Mouse (Mus musculus) hindbrain, embryonic 10.5 days (tissue): ENCODE data around the gene Scand1. TPM values are rescaled to one million over a fixed set of nuclear protein-coding genes. Genes with fewer than 3 reads are reported as not detected.
A peak's percentile ranks its signal among the peaks of the same experiment; 100 is the strongest.

Experiments used
- DNase-seq: peaks from one replicate; pipeline ENCODE4 v3.0.0-alpha.2; 2017; ENCODE audit warnings: low spot score
- H3K27ac ChIP-seq: fragments of 300-500 bp; sonication (generic); 2 replicates; pipeline ENCODE4 v1.5.1; 2016; ENCODE audit warnings: mild to moderate bottlenecking, moderate library complexity
- H3K27me3 ChIP-seq: fragments of 300-500 bp; sonication (generic); 2 replicates; pipeline ENCODE4 v1.6.1; 2016; ENCODE audit warnings: mild to moderate bottlenecking; ENCODE audit not compliant: poor library complexity, insufficient read depth, severe bottlenecking
- H3K36me3 ChIP-seq: fragments of 300-500 bp; sonication (generic); 2 replicates; pipeline ENCODE4 v1.6.1; 2016; ENCODE audit warnings: mild to moderate bottlenecking, moderate library complexity
- H3K4me1 ChIP-seq: fragments of 300-500 bp; sonication (generic); replicated peaks from 2 replicates; pipeline ENCODE4 v1.6.1; 2016; ENCODE audit warnings: mild to moderate bottlenecking
- H3K4me3 ChIP-seq: fragments of 300-500 bp; sonication (generic); 2 replicates; pipeline ENCODE4 v1.5.1; 2016; ENCODE audit warnings: mild to moderate bottlenecking, moderate library complexity
- H3K9me3 ChIP-seq: fragments of 300-500 bp; sonication (generic); 2 replicates; pipeline ENCODE4 v1.6.1; 2016; ENCODE audit warnings: mild to moderate bottlenecking, moderate library complexity
- WGBS: fragments of 180-500 bp; shearing (Covaris S2); methylation state at CpG from one replicate; pipeline ENCODE4 v1.1.7; 2016; 5-methylcytosine and 5-hydroxymethylcytosine counted together
- polyA plus RNA-seq: library from polyadenylated mRNA; unstranded; fragments of >200 nt; fragmentation: Nextera tagmentation; extraction: Ambion mirVana; gene quantifications from 2 replicates; pipeline ENCODE4 v1.2.1, GENCODE M21; 2016

Gene Scand1
- polyA plus RNA-seq, 1 experiment from 2014 or later: 96.5 TPM

DNA sequence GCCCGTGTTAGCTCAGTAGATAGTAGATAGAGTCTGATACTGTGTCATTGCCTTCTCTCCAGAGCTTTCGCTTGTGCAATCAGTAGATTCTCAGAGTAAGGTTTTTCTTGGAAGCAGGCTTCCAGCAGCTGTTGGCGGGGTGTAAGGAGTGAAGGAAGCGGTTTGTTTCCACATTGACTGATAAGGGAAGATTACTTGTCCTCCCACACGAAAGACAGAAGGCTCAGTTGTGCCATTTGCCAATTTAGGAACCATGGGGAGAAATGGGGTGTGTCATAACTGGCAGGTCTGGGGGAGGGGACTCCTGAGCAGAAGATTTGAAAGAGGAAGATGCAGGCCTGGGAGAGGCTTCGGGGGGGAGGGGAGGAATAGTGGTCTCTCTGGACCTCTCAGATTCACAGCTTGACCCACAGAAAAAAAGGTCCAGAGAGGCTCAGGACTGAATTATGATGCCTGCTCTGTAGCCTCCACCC is 11.6 kb upstream of the Scand1 start:
- Histone ChIP-seq H3K4me1 (peaks cover 8% of the 10 kb centered on the region), H3K27ac (no peak overlapping the region), H3K36me3 (peaks cover 6% of the 10 kb centered on the region), H3K27me3 (no peaks in the 10 kb centered on the region), H3K4me3 (no peak overlapping the region), H3K9me3 (no peaks in the 10 kb centered on the region)
- no peak for DNase-seq
- WGBS: 69% methylated on average over 6 of the region's 6 CpGs

DNA sequence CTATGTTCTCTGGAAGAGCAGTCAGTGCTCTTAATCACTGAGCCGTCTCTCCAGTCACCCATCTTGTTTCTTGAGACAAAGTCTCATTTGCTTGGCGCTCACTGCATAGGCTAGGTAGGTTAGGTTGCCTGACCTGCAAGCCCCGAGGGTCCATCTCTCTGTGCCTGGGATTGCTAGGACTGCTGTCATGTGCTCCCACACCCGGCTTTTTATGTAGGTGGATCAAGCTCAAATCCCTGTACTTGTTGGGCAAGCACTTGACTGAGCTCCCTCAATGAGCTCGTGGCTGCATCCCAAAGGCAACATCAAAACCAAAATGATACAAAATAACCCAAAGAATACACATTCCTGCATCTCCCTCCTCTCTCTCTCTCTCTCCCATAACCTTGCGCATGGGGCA is 9.0 kb upstream of the Scand1 start:
- no peaks in the 10 kb centered on the region for H3K9me3 ChIP-seq
- no peak for DNase-seq
- H3K4me3 ChIP-seq: no peak overlapping the region
- H3K27me3 ChIP-seq: no peaks in the 10 kb centered on the region
- H3K27ac ChIP-seq: no peak overlapping the region
- WGBS: 91% methylated on average over 6 of the region's 6 CpGs
- peaks cover 6% of the 10 kb centered on the region for H3K36me3 ChIP-seq
- peaks cover 8% of the 10 kb centered on the region for H3K4me1 ChIP-seq

DNA sequence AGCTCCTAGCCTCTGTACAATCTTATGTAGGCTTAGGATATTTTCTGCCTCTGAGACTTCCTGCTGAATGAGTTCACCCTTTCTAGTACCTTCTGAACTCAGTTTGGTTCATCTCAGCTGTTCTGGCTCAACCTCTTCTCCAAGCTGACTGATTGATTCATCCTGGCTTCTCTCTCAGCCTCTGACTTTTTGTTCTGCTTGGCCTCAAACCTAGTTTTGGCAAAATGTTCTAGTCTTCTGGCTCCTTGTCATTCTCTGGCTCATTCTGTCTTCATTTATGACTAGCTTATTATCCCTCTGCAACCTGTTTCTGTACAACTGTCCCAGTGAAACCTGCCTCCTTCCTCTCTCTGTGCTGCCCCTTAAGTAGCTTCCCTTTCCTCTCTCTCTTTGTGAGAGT is 6.0 kb upstream of the Scand1 start:
- Histone ChIP-seq H3K4me1 (peaks cover 4% of the 10 kb centered on the region; the same call in 1 of the 2 replicates), H3K27ac (no peak overlapping the region), H3K36me3 (peaks cover 34% of the 10 kb centered on the region), H3K27me3 (no peaks in the 10 kb centered on the region), H3K4me3 (no peak overlapping the region), H3K9me3 (no peaks in the 10 kb centered on the region)
- DNase-seq: no peak

DNA sequence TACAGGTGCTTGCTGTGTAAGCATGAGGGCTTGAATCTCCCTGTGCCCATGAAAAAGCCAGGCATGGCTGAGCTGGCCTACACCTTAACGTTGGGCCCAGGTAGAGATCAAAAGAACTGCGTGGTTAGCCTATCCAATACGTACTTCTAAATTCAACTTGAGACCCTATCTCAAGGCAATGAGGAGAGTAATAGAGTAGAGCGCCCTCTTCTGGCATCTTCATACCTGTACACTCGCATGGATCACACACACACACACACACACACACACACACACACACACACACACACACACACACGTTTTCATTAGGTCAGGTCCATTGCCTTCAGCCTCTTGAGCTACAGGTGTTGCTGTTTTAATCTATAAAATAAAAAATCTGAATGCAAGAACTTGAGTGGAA is 2.3 kb upstream of the Scand1 start:
- H3K9me3 ChIP-seq: no peaks in the 10 kb centered on the region
- no peaks in the 10 kb centered on the region for H3K27me3 ChIP-seq
- H3K27ac ChIP-seq: no peak overlapping the region
- peaks cover 25% of the 10 kb centered on the region for H3K4me1 ChIP-seq
- WGBS: 92% methylated on average over 6 of the region's 6 CpGs
- no peak overlapping the region for H3K4me3 ChIP-seq
- peaks cover 37% of the 10 kb centered on the region for H3K36me3 ChIP-seq
- DNase-seq: no peak

DNA sequence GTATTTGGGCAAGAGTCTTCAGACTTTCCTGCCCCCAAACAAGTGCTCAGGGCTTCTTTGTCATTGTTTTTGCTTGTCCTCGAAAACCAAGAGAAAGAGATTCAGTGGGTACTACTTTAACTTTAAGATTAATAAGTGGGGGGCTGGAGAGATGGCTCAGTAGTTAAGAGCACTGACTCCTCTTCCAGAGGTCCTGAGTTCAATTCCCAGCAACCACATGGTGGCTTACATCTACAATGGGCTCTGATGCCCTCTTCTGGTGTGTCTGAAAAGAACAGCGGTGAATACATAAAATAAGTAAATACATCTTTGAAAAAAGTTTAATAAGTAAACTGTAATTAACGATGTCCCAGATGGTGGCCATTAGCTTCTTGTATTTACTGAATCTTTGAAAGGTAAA is 649 bp upstream of the Scand1 start:
- Histone ChIP-seq H3K9me3 (no peaks in the 10 kb centered on the region), H3K4me3 (peak overlapping the region; percentile 85), H3K36me3 (peaks cover 45% of the 10 kb centered on the region), H3K27me3 (no peaks in the 10 kb centered on the region), H3K4me1 (peaks cover 25% of the 10 kb centered on the region), H3K27ac (peak overlapping the region; percentile 98)
- WGBS: 54% methylated on average over 3 of the region's 3 CpGs
- no peak for DNase-seq

DNA sequence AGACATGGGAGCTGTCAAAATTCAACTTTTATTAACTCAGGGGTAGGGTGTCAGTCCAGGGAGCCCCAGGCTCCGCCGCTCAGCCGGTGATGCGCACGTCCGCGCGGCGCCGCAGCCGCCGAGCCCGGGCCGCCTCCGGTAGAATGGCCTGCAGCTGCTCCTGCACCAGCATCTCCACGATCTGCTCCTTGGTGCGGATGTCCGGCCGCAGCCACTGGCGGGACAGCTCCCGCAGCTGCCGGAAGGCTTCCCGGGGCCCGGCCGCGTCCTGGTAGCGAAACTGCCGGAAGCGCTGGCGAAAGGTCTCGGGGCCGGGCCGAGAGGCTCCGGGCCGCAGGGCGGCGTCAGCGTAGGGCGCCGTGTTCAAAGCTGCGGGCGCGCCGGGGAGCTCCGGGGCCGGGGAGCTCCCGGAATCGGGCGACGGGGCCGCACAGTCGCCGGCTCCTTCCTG is 638 bp downstream of the Scand1 start:
- peak; percentile 77 for DNase-seq
- Histone ChIP-seq H3K4me3 (peak overlapping the region; percentile 85), H3K9me3 (no peaks in the 10 kb centered on the region), H3K27ac (peak overlapping the region; percentile 98), H3K4me1 (peaks cover 25% of the 10 kb centered on the region), H3K36me3 (peaks cover 58% of the 10 kb centered on the region), H3K27me3 (no peaks in the 10 kb centered on the region)
- WGBS: under 1% methylated on average over 53 of the region's 53 CpGs

DNA sequence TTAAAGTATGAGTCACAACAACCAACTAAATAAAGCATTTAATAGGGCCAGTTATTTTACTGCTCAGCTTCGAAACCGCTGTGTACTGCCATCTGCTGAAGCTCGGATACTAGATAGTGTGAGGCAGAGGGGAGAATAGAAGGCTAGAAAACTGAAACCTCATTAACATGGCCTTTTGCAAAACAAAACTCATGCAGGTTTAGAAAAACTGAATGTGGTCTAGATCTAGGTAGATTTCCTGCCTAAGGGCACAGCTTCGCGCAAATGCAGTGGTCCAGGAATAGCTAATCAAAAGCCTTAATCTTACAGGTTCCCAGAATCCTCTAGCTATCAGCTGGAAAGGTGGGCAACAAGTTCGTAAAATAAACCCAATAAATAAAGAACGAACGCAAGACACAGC is 1.1 kb downstream of the Scand1 start:
- WGBS: 27% methylated on average over 8 of the region's 8 CpGs
- Histone ChIP-seq H3K4me1 (peaks cover 25% of the 10 kb centered on the region), H3K27ac (peak overlapping the region; percentile 98), H3K36me3 (peaks cover 61% of the 10 kb centered on the region), H3K4me3 (peak overlapping the region; percentile 85), H3K27me3 (no peaks in the 10 kb centered on the region), H3K9me3 (no peaks in the 10 kb centered on the region)
- DNase-seq: no peak

DNA sequence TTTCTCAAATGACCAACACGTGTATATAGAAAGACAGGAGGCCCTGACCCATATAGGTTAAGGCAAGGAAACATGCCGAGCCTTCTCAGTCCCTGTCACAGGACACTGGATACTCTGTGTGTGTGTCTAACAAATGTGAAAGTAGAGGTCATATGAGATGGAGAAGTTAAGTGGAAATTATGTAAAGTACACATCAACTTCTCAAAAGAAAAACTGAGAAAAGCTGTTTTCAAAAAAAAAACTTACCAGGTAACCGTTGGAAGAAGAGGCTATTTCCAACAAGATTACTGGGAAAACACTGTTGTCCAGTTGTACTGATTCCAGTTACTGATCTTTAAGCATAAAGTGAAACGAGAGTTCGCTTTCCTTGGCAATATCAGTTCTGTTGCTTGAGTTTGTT is 1.6 kb downstream of the Scand1 start:
- no peak for DNase-seq
- Histone ChIP-seq H3K4me1 (peaks cover 25% of the 10 kb centered on the region), H3K36me3 (peaks cover 61% of the 10 kb centered on the region), H3K27me3 (no peaks in the 10 kb centered on the region), H3K27ac (no peak overlapping the region), H3K4me3 (peak overlapping the region; percentile 85), H3K9me3 (no peaks in the 10 kb centered on the region)
- 93% methylated on average over 5 of the region's 5 CpGs for WGBS

DNA sequence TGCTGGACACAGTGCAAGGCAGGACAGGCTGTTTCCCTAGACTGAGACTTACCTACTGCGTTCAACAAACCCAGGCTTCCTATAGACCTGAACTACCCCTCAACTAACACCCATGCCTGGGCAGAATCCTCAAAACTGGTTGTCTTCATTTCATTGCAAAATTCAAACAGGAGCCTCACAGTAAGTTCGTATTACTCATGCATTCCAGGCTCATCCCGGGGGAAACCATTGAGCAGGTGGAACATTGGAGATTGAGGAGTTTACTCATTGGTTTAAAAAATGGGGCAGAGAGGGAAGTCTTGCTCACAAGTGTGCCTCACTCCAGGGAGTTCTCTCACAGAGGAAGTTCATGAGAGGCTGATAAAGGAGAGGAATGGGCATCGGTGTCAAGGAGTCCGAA is 2.0 kb downstream of the Scand1 start:
- Histone ChIP-seq H3K4me3 (no peak overlapping the region), H3K9me3 (no peaks in the 10 kb centered on the region), H3K27me3 (no peaks in the 10 kb centered on the region), H3K4me1 (peaks cover 25% of the 10 kb centered on the region), H3K36me3 (peaks cover 60% of the 10 kb centered on the region), H3K27ac (no peak overlapping the region)
- DNase-seq: no peak
- 93% methylated on average over 5 of the region's 5 CpGs for WGBS

DNA sequence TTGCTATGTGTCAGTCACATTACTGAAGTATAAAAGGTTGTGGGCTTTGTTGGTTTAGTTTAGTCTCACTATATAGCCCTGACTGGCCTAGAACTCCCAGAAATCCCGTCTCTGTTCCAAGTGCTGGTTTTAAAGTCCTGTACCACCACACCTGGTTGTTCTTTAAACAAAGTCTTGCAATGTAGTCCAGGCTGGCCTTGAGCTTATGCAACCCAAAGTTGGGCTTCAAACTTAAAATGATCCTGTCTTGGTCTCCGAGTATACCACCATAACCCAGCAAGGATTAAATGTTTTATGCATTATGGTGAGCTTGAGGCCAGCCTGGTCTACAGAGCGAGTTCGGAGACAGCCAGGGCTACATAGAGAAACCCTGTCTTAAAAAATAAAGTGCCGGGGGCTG is 2.6 kb downstream of the Scand1 start:
- WGBS: 95% methylated on average over 5 of the region's 5 CpGs
- Histone ChIP-seq H3K9me3 (no peaks in the 10 kb centered on the region), H3K4me1 (peaks cover 25% of the 10 kb centered on the region), H3K4me3 (no peak overlapping the region), H3K27me3 (no peaks in the 10 kb centered on the region), H3K27ac (no peak overlapping the region), H3K36me3 (peaks cover 61% of the 10 kb centered on the region)
- DNase-seq: no peak

DNA sequence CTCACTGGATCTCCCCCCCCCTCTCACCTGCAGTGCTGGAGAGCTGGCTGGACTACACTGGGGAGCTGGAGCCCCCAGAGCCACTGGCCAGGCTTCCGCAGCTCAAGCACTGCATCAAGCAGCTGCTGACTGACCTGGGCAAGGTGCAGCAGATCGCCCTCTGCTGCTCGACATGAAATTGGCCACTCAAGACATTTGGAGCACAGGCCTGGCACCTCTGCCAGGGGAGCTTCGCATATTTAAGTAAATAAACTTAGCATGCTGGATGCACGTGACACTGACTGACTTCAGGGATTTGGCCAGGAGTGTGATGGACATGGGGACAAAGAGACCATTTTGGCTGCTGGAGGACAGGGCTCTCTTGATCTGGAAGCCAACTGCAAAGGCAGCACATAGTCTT is 5.2 kb downstream of the Scand1 start:
- no peaks in the 10 kb centered on the region for H3K9me3 ChIP-seq
- no peak overlapping the region for H3K27ac ChIP-seq
- peaks cover 74% of the 10 kb centered on the region for H3K36me3 ChIP-seq
- H3K4me3 ChIP-seq: no peak overlapping the region
- H3K27me3 ChIP-seq: no peaks in the 10 kb centered on the region
- 66% methylated on average over 5 of the region's 5 CpGs for WGBS
- DNase-seq: peak; percentile 9
- peaks cover 10% of the 10 kb centered on the region; the same call in 1 of the 2 replicates for H3K4me1 ChIP-seq

DNA sequence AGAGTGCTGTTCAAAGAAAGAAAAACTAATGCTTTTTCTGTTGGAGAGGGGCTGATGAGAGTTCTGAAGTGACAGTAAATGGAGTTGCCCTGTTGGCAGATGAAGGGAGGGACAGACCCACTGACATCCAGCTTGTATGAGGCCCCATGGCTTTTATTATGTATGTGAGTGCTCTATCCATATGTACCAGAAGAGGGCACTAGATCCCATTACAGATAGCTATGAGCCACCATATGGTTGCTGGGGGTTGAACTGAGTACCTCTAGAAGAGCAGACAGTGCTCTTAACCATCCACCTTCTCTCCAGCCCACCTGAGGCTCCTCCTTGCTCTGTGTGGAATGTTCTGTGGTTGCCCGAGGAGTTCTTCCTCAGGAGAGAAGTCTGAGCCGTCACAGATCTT is 6.7 kb downstream of the Scand1 start:
- Histone ChIP-seq H3K9me3 (no peaks in the 10 kb centered on the region), H3K27me3 (no peaks in the 10 kb centered on the region), H3K27ac (no peak overlapping the region), H3K36me3 (peaks cover 87% of the 10 kb centered on the region), H3K4me1 (no peaks in the 10 kb centered on the region), H3K4me3 (no peak overlapping the region)
- DNase-seq: no peak
- 87% methylated on average over 2 of the region's 2 CpGs for WGBS

DNA sequence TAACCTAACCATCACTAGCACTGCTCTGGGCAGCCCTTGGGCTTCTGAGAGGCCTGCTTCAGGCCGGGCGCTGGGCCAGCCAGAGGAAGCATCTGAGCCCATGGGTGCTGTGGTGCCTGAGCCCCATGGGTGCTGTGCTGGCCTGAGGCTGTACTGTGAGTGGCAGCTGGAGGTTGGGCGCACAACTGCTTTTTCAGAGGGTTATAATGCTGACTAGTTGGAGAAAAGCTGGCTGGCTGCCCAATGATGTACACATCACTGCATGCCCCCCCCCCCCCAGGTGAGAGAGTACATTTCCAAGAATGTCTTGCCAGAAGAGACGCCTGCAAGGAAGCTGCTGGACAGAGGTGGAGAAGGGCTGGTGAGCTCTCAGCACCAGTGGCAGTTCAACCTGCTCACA is 8.2 kb downstream of the Scand1 start:
- peaks cover 90% of the 10 kb centered on the region for H3K36me3 ChIP-seq
- H3K4me3 ChIP-seq: no peak overlapping the region
- no peak for DNase-seq
- H3K9me3 ChIP-seq: no peaks in the 10 kb centered on the region
- no peak overlapping the region for H3K27ac ChIP-seq
- no peaks in the 10 kb centered on the region for H3K27me3 ChIP-seq
- 92% methylated on average over 4 of the region's 4 CpGs for WGBS
- H3K4me1 ChIP-seq: no peaks in the 10 kb centered on the region

DNA sequence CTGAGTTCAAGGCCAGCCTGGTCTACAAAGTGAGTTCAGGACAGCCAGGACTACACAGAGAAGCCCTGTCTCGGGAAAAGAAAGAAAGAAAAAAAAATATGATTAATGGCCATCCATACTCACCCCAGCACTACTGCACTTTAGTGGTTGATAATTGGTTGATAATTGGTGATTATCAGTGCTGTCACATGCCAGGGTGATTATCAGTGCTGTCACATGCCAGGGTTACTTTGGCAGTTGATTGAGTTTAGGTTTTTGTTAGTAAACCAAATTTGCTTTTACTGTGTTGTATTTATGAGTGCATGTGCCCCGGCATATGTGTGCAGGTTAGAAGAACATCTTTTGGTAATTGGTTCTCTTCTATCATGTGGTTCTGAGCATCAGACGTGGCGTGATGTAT is 10.4 kb downstream of the Scand1 start:
- Histone ChIP-seq H3K4me1 (no peaks in the 10 kb centered on the region), H3K4me3 (no peak overlapping the region), H3K27me3 (no peaks in the 10 kb centered on the region), H3K9me3 (no peaks in the 10 kb centered on the region), H3K27ac (no peak overlapping the region), H3K36me3 (peaks cover 92% of the 10 kb centered on the region)
- DNase-seq: no peak
- WGBS: 92% methylated on average over 4 of the region's 4 CpGs
